Mouse (Mus musculus) spleen, postnatal 10 days (tissue): ENCODE data around the gene Ankrd55.

Experiments
- DNase-seq, 2 experiments: peaks; one replicate each; pipeline ENCODE4 v3.0.0; 2021 to 2022; ENCODE audit warnings: low spot score in 2 of 2

The Ankrd55 gene

DNA sequence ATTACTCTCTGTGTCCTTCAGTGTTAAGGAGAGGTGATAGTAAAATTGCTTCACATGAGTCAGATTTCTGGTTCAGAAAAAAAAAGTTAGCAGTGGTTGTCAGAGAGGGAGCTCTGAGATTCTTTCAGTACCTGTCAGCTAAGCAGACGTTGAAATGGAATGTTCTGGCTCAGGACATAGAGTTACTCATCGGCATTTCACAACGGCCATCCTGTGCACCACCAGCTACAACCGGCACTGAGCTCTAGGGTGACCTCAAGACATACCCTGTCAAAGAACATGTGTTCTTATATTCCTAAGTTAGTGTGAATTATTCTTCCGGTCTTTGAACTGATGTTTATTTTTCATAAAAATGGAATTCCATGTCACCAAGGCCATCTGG lies 55.4 kb downstream of the Ankrd55 start:
- no peak for DNase-seq

DNA sequence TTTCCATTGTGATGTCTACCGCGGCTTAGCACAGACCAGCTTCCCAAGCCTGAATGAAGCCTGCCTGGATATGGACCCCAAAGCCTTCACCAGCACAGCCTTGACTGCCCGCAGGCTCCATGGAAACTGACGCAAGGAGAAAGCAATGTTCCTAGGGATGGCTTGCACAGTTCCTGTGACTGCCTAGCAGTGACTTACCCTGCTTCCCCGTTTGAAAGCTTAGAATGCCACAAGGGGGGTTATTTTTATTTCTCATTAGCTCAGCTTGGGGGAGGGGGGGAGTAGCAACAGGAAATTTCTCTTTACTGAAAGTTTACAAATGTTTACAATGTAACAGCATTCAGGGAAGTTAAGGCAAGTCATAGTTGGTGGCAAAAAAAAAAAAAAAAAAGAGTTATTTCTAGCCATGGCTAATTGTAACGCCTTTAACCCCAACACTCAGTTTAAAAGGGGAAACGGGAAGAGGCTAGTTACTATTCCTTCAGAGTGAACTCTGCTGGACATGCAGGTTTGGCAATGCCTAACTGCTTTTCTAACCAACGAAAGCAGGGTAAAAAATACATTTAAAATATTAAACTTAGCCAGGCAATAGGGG lies 56.1 kb downstream of the Ankrd55 start:
- no peak for DNase-seq

DNA sequence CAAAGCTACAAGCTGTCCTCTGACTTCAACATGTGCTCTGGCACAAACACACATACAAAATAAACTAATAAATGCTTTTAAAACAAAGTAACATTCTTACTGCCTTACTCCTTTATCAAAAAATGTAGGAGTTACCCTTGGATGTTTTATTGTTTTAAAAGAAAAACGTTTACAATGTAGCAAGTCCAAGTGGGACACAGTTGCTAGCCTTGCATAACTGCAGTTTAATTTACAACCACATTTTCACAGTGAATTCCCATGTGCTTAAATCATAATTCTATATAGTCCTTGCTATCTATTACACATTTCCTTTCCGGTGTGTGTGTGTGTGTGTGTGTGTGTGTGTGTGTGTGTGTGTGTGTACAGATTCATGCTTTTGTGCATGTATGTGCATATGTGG lies 57.3 kb downstream of the Ankrd55 start:
- DNase-seq: no peak

- no peak for DNase-seq
These were observed 57.8 kb downstream of the Ankrd55 start for GRCm38 (mm10) chr13:112346031-112346430.

- no peak for DNase-seq
These were observed 58.5 kb downstream of the Ankrd55 start for GRCm38 (mm10) chr13:112346659-112347142.

DNA sequence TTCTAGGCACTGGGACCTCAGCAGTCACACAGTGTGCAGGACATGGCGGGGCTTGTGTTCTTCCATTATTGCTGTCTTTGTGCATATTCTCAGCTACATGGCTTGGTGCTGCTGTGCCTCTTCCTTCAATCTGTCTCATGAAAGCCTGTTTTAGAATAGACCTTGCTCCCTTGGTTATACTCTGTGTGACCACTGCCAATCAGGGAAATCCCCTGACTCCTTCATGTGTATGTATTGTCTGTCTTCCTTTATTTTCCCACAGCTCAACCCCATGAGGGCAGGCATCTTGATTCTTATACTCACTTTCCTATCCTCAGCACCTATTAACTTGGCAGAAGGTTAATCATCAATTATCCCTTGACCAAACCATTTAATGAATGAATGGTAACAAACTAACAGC lies 60.0 kb downstream of the Ankrd55 start:
- no peak for DNase-seq

GRCm38 (mm10) chr13:112348896-112349484 lies 60.7 kb downstream of the Ankrd55 start:
- DNase-seq: no peak

- DNase-seq: no peak
These were observed 61.2 kb downstream of the Ankrd55 start for GRCm38 (mm10) chr13:112349500-112349899.

GRCm38 (mm10) chr13:112351943-112352342 lies 63.7 kb downstream of the Ankrd55 start:
- DNase-seq: no peak

GRCm38 (mm10) chr13:112354109-112354867 lies 66.0 kb downstream of the Ankrd55 start:
- no peak for DNase-seq

DNA sequence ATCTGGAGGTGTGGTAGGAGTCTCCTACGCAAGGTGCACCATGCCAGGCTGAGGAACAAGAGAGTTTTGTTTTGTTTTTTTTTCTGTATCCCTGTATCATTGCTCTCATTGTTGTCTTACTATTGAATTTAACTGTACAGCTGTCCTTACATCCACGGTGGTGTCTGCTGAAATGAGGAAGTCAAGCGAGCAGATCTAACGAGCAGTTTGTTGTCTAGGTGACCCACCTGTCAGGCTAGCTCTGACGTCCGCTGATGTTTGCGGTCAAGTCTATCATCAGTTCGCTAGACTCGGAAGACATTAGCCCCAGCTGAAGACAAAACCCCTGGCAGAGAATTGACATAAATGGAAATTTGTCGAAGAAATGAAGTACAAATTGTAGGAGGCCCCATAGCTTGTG lies 66.7 kb downstream of the Ankrd55 start:
- peak in 1 of 2 experiments; percentile 54 for DNase-seq

DNA sequence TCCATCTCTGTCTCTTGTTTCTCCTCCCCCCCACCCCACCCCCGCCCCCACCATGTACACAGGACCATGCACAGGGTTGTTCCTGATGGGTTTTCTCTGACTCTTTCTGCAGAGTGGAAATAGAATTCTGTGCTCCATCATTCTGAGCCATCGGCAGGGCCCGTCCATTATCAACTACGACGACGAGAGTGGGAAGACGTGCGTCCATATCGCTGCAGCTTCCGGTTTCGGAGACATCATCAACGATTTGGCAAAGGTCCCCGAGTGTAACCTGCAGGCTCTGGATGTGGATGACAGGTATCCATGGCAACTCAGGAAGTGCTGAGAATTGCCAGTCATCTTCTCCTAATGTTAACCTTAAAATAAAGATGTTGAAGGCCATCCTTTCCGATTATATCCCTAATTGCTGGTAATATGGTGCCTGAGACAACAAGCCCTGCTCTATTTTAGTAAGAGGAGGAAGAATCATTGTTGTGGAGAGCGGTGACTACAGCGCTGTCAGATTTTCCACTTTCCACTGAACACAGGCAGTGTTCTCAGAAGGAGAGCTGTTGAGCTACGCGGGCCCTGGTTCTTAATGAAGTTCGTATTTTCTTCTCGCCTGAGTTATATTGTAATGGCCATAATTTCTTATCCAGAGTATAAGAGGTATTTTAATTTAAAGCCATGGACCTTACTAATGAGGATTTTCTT lies 67.7 kb downstream of the Ankrd55 start:
- no peak for DNase-seq

DNA sequence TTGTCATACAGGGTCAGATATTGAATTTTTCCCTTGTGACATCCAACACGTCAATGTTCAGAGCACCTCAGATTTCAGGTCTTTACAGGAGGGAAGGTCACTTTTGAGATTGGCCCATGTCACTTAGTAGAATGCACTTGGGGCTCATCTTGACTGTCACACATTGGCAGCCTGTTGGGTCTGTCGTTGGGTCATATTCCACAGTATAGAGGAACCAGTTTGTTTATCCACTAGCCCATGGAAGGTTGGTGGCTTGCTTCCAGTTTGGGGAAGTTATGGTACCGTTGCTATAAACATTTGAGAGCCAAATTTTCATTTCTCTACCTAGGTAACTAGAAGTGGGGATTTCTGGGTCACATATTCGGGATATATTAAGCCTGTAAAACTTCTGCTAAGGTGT lies 73.3 kb downstream of the Ankrd55 start:
- no peak for DNase-seq

GRCm38 (mm10) chr13:112363218-112363617 lies 75.0 kb downstream of the Ankrd55 start:
- DNase-seq: no peak

DNA sequence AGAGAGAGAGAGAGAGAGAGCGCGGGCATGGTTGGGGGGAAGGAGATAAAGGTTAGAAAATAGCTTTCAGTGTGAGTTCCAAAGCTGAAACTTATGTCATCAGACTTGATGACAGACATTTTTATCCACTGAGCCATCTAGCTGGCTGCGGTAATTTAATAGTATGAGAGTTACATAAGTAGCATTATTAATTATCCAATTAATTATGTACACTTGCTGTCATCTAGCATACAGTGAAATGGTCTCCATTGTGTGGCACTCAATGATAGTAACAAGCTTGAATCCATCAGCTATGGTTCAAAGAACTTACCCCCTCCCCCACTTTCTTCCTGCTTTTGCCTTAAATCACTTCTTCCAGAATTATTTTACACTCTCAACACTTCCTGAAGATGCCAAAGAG lies 75.5 kb downstream of the Ankrd55 start:
- DNase-seq: no peak

DNA sequence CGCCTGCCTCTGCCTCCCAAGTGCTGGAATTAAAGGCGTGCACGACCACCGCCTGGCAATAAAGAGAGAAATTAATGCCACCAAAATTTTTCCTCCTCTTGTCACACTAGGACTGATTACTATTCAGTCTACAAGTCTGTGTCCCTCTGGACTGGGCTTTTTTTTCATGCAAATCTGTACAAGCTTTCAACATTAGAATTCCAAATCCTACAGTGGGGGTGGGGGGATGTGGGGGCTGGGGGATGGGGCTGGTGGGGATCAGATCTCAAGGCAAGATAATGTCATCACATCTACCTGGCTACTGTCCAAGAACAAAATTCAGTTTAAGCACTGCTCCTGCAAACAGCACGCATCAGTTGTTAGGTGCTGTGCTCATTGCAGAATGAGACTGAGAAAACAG lies 76.4 kb downstream of the Ankrd55 start:
- no peak for DNase-seq

GRCm38 (mm10) chr13:112365303-112365702 lies 77.1 kb downstream of the Ankrd55 start:
- no peak for DNase-seq

DNA sequence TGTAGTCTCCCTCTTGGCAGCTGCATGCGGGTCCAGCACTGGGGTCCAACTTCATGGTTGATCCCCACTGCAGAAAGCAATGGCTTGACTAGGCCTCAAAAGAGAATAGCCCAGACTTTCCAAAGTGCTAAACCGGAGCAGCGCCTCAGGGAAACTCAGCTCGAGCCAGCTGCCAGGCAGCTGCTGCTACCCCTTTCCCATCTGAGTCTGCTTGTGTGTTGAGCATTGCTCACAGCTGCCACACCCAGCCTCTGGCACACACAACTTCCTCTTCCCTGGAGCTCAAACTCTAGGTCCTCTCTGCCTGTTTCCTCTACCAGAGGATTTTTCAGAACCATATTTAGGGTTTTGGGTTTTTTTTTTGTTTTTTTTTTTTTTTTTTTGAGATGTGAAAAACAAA lies 77.5 kb downstream of the Ankrd55 start:
- DNase-seq: no peak

DNA sequence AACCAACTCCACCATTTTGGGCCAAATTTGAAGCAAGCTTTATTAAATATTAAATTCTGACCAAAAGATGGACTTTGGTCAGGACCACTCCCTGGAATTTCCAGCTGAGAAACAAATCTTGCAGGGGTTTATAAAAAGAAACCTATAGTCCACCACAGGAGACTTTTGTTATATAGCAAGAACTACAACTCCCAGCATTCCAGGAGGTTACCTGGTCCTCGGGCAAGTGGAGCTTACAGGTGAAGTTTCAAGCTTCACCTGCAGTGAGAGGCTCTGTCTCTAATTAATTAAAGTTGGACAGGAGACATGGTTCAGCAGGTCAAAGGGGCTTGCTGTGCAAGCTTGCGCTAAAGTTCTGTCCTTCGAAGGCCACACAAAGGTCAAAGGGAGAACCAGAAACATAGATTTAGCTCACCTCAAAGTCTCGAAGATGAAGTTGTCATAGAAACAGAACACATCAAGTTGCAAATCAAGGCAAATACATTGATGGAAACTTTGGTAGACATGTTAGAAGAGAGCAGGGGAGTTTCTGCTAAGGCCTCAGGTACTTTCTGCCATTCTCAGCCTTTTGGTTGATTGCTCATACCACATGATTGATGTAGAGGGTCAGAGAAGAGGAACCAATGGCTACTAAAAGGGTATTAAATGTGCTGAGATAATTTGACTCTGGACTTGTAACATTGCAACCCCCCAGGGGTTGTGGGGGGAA lies 78.2 kb downstream of the Ankrd55 start:
- no peak for DNase-seq

DNA sequence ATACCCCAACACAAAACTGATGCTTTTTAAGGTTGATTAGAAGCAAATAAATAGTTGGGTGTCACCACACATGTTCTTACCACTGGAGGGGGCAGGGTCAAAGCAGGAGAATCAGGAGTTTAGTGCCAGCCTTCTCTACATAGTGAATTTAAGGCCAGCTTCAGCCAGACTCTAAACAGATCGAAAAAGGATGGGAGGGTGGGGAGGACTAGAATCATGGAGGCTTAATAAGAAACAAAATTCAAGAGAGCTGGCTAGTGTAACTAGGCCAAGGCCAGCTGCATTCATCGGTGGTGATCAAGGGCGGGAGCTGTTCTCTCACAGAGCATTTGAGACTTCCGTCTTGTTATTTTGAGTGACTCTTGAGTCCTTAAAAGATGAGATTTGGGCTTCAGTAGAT lies 83.5 kb downstream of the Ankrd55 start:
- no peak for DNase-seq

GRCm38 (mm10) chr13:112375766-112376165 lies 87.5 kb downstream of the Ankrd55 start:
- no peak for DNase-seq

- DNase-seq: no peak
These were observed 90.6 kb downstream of the Ankrd55 start for GRCm38 (mm10) chr13:112378782-112379305.
